Mouse (Mus musculus): Measurements from ENCODE around the gene Tlk2.

DNA sequence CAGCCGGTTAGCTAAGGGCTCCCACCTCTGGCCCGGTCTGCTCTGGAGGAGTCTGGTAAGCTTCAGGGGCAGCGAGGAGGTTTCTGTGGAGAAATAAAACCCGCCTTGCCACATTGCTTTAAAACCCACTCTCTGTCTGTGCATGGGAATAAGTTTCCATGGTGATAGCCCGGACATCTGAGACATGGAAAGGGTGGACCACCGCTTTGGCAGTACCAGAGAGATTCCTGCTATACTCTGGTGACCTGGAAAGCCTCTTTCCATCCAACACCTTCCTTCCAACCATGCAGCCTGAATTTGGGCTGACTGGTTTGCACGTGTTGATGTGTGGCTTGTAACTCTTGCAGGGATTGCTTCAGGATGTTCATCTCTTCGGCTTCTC, 135.0 kb downstream of the Tlk2 start:
- TF ChIP-seq CTCF (IDR thresholded peaks at IDR 0.05): no peak
- no peak for TF ChIP-seq EP300 (IDR thresholded peaks at IDR 0.05)
